Mouse (Mus musculus): ENCODE data around the gene Cldn6. TPM values are rescaled to one million over a fixed set of nuclear protein-coding genes. Genes with fewer than 3 reads are reported as not detected.

The Cldn6 gene
- total and polyA plus RNA-seq, 3 experiments, result not detected

GRCm38 (mm10) chr17:23695801-23696200, 16.8 kb downstream of the Cldn6 start:
- Histone ChIP-seq H3K9me3 (replicated peaks; ENCODE audit: low read length) (no peaks in the 10 kb centered on the region), H3K36me3 (replicated peaks in 1 of 2; ENCODE audit: control insufficient read depth in 1 of 2, insufficient read depth in 1 of 2, low read length in 1 of 2) (no peaks in the 10 kb centered on the region), H3K4me3 (replicated peaks in 1 of 3; ENCODE audit: low read depth in 2 of 3, low read length in 2 of 3, poor library complexity in 1 of 3) (no peak overlapping the region), H3K27me3 (replicated peaks) (peaks cover 79% of the 10 kb centered on the region), H3K9ac (ENCODE audit: insufficient read depth, low read depth) (no peak overlapping the region), H3K4me2 (ENCODE audit: insufficient read depth, low read depth, poor library complexity, severe bottlenecking) (no peak overlapping the region), H3K27ac (ENCODE audit: insufficient read depth, low read depth) (no peak overlapping the region), H3K4me1 (ENCODE audit: control insufficient read depth in 1 of 2, insufficient read depth in 2 of 2) (peaks cover 5 to 9% of the 10 kb centered on the region in 2 experiments), H3K79me2 (replicated peaks; ENCODE audit: control insufficient read depth, extremely low read depth, insufficient read depth, poor library complexity, severe bottlenecking) (no peaks in the 10 kb centered on the region)
- in situ Hi-C loops (cut with MboI; ENCODE audit: low pct_ligation_motif_present, low pct_unique_long_range_greater_than_20kb, low sequenced_read_pairs), result no loop called here
- no peak for DNase-seq (ENCODE audit: extremely low read depth)
- dilution Hi-C loops (cut with MboI; ENCODE audit: extremely low pct_ligation_motif_present, extremely low pct_unique_long_range_greater_than_20kb, low sequenced_read_pairs), result no loop called here
- TF ChIP-seq BHLHE40 (IDR thresholded peaks at IDR 0.05; ENCODE audit: low read depth, low read length) (no peak), ZKSCAN1 (IDR thresholded peaks at IDR 0.05; ENCODE audit: borderline replicate concordance, low read depth, low read length) (no peak), JUND (conservative IDR thresholded peaks at IDR 0.05; ENCODE audit: low read depth, low read length) (no peak), ETS1 (conservative IDR thresholded peaks at IDR 0.05; ENCODE audit: low read depth, low read length) (no peak)

DNA sequence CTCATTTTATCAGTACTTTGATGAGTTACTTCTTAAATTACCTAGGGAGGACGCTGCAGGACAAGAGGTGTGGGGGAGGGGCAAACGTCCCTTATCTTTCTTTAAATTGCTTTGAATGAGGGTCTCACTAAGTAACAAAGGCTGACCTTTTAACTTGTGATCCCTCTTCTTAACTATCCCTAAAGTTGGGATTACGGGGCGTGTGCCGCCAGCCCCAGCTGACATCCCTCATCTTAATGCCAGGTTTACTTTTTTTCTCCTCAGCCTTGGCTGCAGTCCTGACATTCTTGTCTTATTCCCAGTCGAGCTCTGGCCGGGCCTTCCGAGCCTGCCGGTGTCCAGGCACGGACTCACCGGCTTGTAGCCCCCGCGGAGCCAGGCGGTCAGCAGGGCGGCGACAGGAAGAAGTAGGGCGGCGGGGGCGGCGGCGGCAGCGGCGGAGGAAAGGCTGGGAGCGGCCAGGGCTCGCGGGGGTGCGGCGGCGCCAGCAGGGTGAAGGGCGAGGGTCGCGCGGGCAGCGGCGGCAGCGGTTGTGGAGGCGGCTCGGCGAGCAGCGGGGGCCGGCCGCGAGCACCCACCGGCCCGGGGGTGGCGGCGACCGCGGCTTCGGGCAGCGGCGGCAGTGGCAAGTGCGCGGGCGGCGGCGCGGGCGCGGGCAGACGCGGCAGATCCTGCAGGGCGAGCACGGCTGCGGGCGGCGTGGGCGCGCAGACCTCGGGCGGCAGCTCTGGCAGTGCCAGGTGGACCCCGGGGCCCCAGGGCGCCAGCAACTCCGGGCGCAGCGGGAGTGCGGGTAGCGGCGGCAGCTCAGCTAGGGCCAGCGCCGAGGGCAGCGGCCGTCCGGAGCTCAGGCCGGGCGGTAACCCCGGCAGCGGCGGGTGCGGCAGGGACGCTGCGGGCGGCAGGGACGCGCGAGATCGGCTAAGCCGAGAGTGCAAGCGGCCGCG, 20.4 kb downstream of the Cldn6 start:
- TF ChIP-seq SIN3A (IDR thresholded peaks at IDR 0.05; ENCODE audit: low read length) (no peak), JUN (IDR thresholded peaks at IDR 0.05; ENCODE audit: insufficient read depth, low read depth, low read length) (no peak), USF2 (conservative IDR thresholded peaks at IDR 0.05; ENCODE audit: low read depth, low read length) (no peak), PAX5 (IDR thresholded peaks at IDR 0.05; ENCODE audit: low read length) (no peak)
- H3K4me2 ChIP-seq (ENCODE audit: insufficient read depth, low read depth, poor library complexity, severe bottlenecking), result peak overlapping the region; percentile 68
- no peak for DNase-seq (ENCODE audit: extremely low read depth)
- H3K9me3 ChIP-seq (replicated peaks; ENCODE audit: low read length), result no peaks in the 10 kb centered on the region
- no peak overlapping the region for H3K27ac ChIP-seq (ENCODE audit: insufficient read depth, low read depth)
- dilution Hi-C loops (cut with MboI; ENCODE audit: extremely low pct_ligation_motif_present, extremely low pct_unique_long_range_greater_than_20kb, low sequenced_read_pairs), result no loop called here
- no peaks in the 10 kb centered on the region for H3K79me2 ChIP-seq (replicated peaks; ENCODE audit: control insufficient read depth, extremely low read depth, insufficient read depth, poor library complexity, severe bottlenecking)
- in situ Hi-C loops (cut with MboI; ENCODE audit: low pct_ligation_motif_present, low pct_unique_long_range_greater_than_20kb, low sequenced_read_pairs), result loop anchor here (5.0 kb wide), 1 partner anchor 37 kb away; the partner anchor contains the start of gene Bicdl2
- H3K36me3 ChIP-seq (replicated peaks in 1 of 2; ENCODE audit: control insufficient read depth in 1 of 2, insufficient read depth in 1 of 2, low read length in 1 of 2), result no peaks in the 10 kb centered on the region
- H3K4me3 ChIP-seq (replicated peaks in 1 of 3; ENCODE audit: low read depth in 2 of 3, low read length in 2 of 3, poor library complexity in 1 of 3), result peak overlapping the region in 2 of 3 experiments; percentile 7 to 40
- peaks cover 5 to 9% of the 10 kb centered on the region in 2 experiments for H3K4me1 ChIP-seq (ENCODE audit: control insufficient read depth in 1 of 2, insufficient read depth in 2 of 2)
- no peak overlapping the region for H3K9ac ChIP-seq (ENCODE audit: insufficient read depth, low read depth)
- H3K27me3 ChIP-seq (replicated peaks), result peaks cover 87% of the 10 kb centered on the region

DNA sequence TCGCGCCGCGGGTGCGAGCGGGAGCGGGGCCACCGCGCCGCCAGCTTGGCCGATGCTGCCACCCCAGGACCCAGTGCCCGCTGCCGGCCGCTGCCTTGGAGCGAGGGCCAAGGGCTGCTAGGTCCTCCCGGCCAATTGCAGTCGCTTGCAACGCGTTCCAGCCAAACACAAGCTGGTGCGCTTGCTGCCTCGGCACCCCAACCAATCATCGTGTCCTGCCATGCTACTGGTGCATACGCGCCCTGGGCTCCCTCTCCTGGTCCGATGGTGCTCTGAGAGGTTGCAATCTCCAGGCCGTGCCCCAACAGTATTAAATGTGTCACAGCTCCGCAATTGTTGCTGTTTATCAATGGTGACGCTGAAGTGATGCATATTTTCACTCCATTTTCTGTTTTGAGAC, 21.0 kb downstream of the Cldn6 start:
- TF ChIP-seq CTCF (conservative IDR thresholded peaks at IDR 0.05 in 1 of 2, IDR thresholded peaks at IDR 0.05 in 1 of 2; ENCODE audit: low read depth in 2 of 2, low read length in 2 of 2) (peak in 1 of 2 experiments; percentile 74; a peak in 2 of 4 replicates), NRF1 (IDR thresholded peaks at IDR 0.05; ENCODE audit: low read depth, low read length) (0 out of 2 replicates have a peak, but pooled peaks have one; percentile 17), SMC3 (IDR thresholded peaks at IDR 0.05; ENCODE audit: low read depth, low read length) (peak; percentile 61), UBTF (IDR thresholded peaks at IDR 0.05; ENCODE audit: low read depth, low read length) (no peak), RAD21 (IDR thresholded peaks at IDR 0.05; ENCODE audit: low read depth, low read length) (peak; percentile 66), CHD2 (IDR thresholded peaks at IDR 0.05; ENCODE audit: low read length) (peak; percentile 23; the same call in 1 of the 2 replicates)
- Histone ChIP-seq H3K9ac (ENCODE audit: insufficient read depth, low read depth) (no peak overlapping the region), H3K27me3 (replicated peaks) (peaks cover 87% of the 10 kb centered on the region), H3K4me1 (ENCODE audit: control insufficient read depth in 1 of 2, insufficient read depth in 2 of 2) (peaks cover 5 to 9% of the 10 kb centered on the region in 2 experiments), H3K79me2 (replicated peaks; ENCODE audit: control insufficient read depth, extremely low read depth, insufficient read depth, poor library complexity, severe bottlenecking) (no peaks in the 10 kb centered on the region), H3K27ac (ENCODE audit: insufficient read depth, low read depth) (no peak overlapping the region), H3K4me3 (replicated peaks in 1 of 3; ENCODE audit: low read depth in 2 of 3, low read length in 2 of 3, poor library complexity in 1 of 3) (peak overlapping the region in 1 of 3 experiments; percentile 40), H3K9me3 (replicated peaks; ENCODE audit: low read length) (no peaks in the 10 kb centered on the region), H3K4me2 (ENCODE audit: insufficient read depth, low read depth, poor library complexity, severe bottlenecking) (peak overlapping the region; percentile 68), H3K36me3 (replicated peaks in 1 of 2; ENCODE audit: control insufficient read depth in 1 of 2, insufficient read depth in 1 of 2, low read length in 1 of 2) (no peaks in the 10 kb centered on the region)
- in situ Hi-C loops (cut with MboI; ENCODE audit: low pct_ligation_motif_present, low pct_unique_long_range_greater_than_20kb, low sequenced_read_pairs), result loop anchor here (5.0 kb wide), 1 partner anchor 38 kb away; the partner anchor contains the start of gene Bicdl2
- DNase-seq (ENCODE audit: extremely low read depth), result peak; percentile 70
- dilution Hi-C loops (cut with MboI; ENCODE audit: extremely low pct_ligation_motif_present, extremely low pct_unique_long_range_greater_than_20kb, low sequenced_read_pairs), result no loop called here
